Mouse (Mus musculus): ENCODE measurements around the gene Adam21. TPM values are rescaled to one million over a fixed set of nuclear protein-coding genes. Genes with fewer than 3 reads are reported as not detected.
"Not testable (repeated sequence)": the region's sequence is repeated elsewhere in the genome, so short reads cannot be mapped to it uniquely, and the experiment has no call there.

The Adam21 gene
- polyA plus RNA-seq, 1 experiment, result 1.2 TPM

GRCm38 (mm10) chr12:81567931-81568330 lies 343 bp downstream of the Adam21 start:
- WGBS, result 60% methylated on average over 5 of the region's 5 CpGs
- TF ChIP-seq POLR2A (IDR thresholded peaks at IDR 0.05; ENCODE audit: borderline replicate concordance, control insufficient read depth, low read depth, low read length), result no peak
- TF ChIP-seq CTCF (IDR thresholded peaks at IDR 0.05; ENCODE audit: control insufficient read depth, insufficient read depth, low read length), result no peak
- H3K4me1 ChIP-seq (ENCODE audit: control insufficient read depth, insufficient read depth, low read length), result no peaks in the 10 kb centered on the region

GRCm38 (mm10) chr12:81564173-81564572 lies 4.1 kb downstream of the Adam21 start:
- no peak for TF ChIP-seq CTCF (IDR thresholded peaks at IDR 0.05; ENCODE audit: control insufficient read depth, insufficient read depth, low read length)
- TF ChIP-seq POLR2A (IDR thresholded peaks at IDR 0.05; ENCODE audit: borderline replicate concordance, control insufficient read depth, low read depth, low read length), result no peak
- Histone ChIP-seq H3K4me3 (replicated peaks; ENCODE audit: control insufficient read depth, low read depth, low read length) (no peak overlapping the region), H3K27ac (ENCODE audit: control insufficient read depth, insufficient read depth, low read depth, low read length, poor library complexity) (no peak overlapping the region), H3K4me1 (ENCODE audit: control insufficient read depth, insufficient read depth, low read length) (no peaks in the 10 kb centered on the region)
- WGBS, result 87% methylated on average over 3 of the region's 3 CpGs

More at GRCm38 (mm10) chr12:81567931-81568330, 343 bp downstream of the Adam21 start:
- no peak overlapping the region for H3K4me3 ChIP-seq (replicated peaks; ENCODE audit: control insufficient read depth, low read depth, low read length)
- no peak overlapping the region for H3K27ac ChIP-seq (ENCODE audit: control insufficient read depth, insufficient read depth, low read depth, low read length, poor library complexity)

GRCm38 (mm10) chr12:81549286-81549685 lies 19.0 kb downstream of the Adam21 start:
- no peaks in the 10 kb centered on the region for H3K4me1 ChIP-seq (ENCODE audit: control insufficient read depth, insufficient read depth, low read length)
- no peak overlapping the region for H3K4me3 ChIP-seq (replicated peaks; ENCODE audit: control insufficient read depth, low read depth, low read length)
- no peak overlapping the region for H3K27ac ChIP-seq (ENCODE audit: control insufficient read depth, insufficient read depth, low read depth, low read length, poor library complexity)
- WGBS, result 78% methylated on average over 3 of the region's 3 CpGs
- no peak for TF ChIP-seq POLR2A (IDR thresholded peaks at IDR 0.05; ENCODE audit: borderline replicate concordance, control insufficient read depth, low read depth, low read length)
- no peak for TF ChIP-seq CTCF (IDR thresholded peaks at IDR 0.05; ENCODE audit: control insufficient read depth, insufficient read depth, low read length)

GRCm38 (mm10) chr12:81547163-81547562 lies 21.1 kb downstream of the Adam21 start:
- Histone ChIP-seq H3K27ac (ENCODE audit: control insufficient read depth, insufficient read depth, low read depth, low read length, poor library complexity) (no peak overlapping the region), H3K4me1 (ENCODE audit: control insufficient read depth, insufficient read depth, low read length) (no peaks in the 10 kb centered on the region), H3K4me3 (replicated peaks; ENCODE audit: control insufficient read depth, low read depth, low read length) (no peak overlapping the region)
- TF ChIP-seq CTCF (IDR thresholded peaks at IDR 0.05; ENCODE audit: control insufficient read depth, insufficient read depth, low read length), result no peak
- TF ChIP-seq POLR2A (IDR thresholded peaks at IDR 0.05; ENCODE audit: borderline replicate concordance, control insufficient read depth, low read depth, low read length), result no peak
- 28% methylated on average over 4 of the region's 4 CpGs for WGBS

GRCm38 (mm10) chr12:81533029-81533419 lies 35.2 kb downstream of the Adam21 start:
- TF ChIP-seq POLR2A (IDR thresholded peaks at IDR 0.05; ENCODE audit: borderline replicate concordance, control insufficient read depth, low read depth, low read length) (no peak), CTCF (IDR thresholded peaks at IDR 0.05; ENCODE audit: control insufficient read depth, insufficient read depth, low read length) (no peak)
- Histone ChIP-seq H3K4me3 (replicated peaks; ENCODE audit: control insufficient read depth, low read depth, low read length) (peak overlapping the region; percentile 91), H3K27ac (ENCODE audit: control insufficient read depth, insufficient read depth, low read depth, low read length, poor library complexity) (no peak overlapping the region), H3K4me1 (ENCODE audit: control insufficient read depth, insufficient read depth, low read length) (no peaks in the 10 kb centered on the region; the same call in 1 of the 2 replicates)
- WGBS, result 29% methylated on average over 4 of the region's 4 CpGs

GRCm38 (mm10) chr12:81532316-81533028 lies 35.8 kb downstream of the Adam21 start, which contains the start of the genes Gm20498 and Synj2bp:
TSS of gene Gm20498 (minus strand) at chr12:81532905.
TSS of gene Synj2bp (minus strand) at chr12:81532911.
- WGBS, result under 1% methylated on average over 46 of the region's 46 CpGs
- TF ChIP-seq CTCF (IDR thresholded peaks at IDR 0.05; ENCODE audit: control insufficient read depth, insufficient read depth, low read length) (no peak), POLR2A (IDR thresholded peaks at IDR 0.05; ENCODE audit: borderline replicate concordance, control insufficient read depth, low read depth, low read length) (peak; percentile 69; the same call in 1 of the 2 replicates)
- Histone ChIP-seq H3K4me1 (ENCODE audit: control insufficient read depth, insufficient read depth, low read length) (no peaks in the 10 kb centered on the region; the same call in 1 of the 2 replicates), H3K4me3 (replicated peaks; ENCODE audit: control insufficient read depth, low read depth, low read length) (peak within 1 kb of the TSS; percentile 91), H3K27ac (ENCODE audit: control insufficient read depth, insufficient read depth, low read depth, low read length, poor library complexity) (peak within 1 kb of the TSS; percentile 51)

- 64% methylated on average over 8 of the region's 8 CpGs for WGBS
- not testable (repeated sequence) for H3K4me3 ChIP-seq (replicated peaks; ENCODE audit: control insufficient read depth, low read depth, low read length); H3K4me1 ChIP-seq (ENCODE audit: control insufficient read depth, insufficient read depth, low read length); H3K27ac ChIP-seq (ENCODE audit: control insufficient read depth, insufficient read depth, low read depth, low read length, poor library complexity)
Measured at GRCm38 (mm10) chr12:81530587-81530986, 37.7 kb downstream of the Adam21 start.

Other genes starting within 250 kb of the Adam21 start
- gene Slc8a3, start 235.3 kb downstream of the Adam21 start, polyA plus RNA-seq (2011; ENCODE audit: insufficient read depth, insufficient read length, low replicate concordance, missing spikeins), result 0.82 TPM in 1 of 2 replicates, not detected in the other
- 1.1 TPM in 1 of 2 replicates, not detected in the other for gene Gm4787, start 189.0 kb downstream of the Adam21 start, polyA plus RNA-seq (2011; ENCODE audit: insufficient read depth, insufficient read length, low replicate concordance, missing spikeins)
- gene Adam4, start 146.5 kb downstream of the Adam21 start, polyA plus RNA-seq (2011; ENCODE audit: insufficient read depth, insufficient read length, low replicate concordance, missing spikeins), result 0.52 and 1.5 TPM in 2 replicates
- gene Cox16, start 83.3 kb downstream of the Adam21 start, polyA plus RNA-seq (2011; ENCODE audit: insufficient read depth, insufficient read length, low replicate concordance, missing spikeins), result 53.3 and 71.8 TPM in 2 replicates
- gene Gm20498, start 35.6 kb downstream of the Adam21 start, polyA plus RNA-seq (2011; ENCODE audit: insufficient read depth, insufficient read length, low replicate concordance, missing spikeins), result 6.1 TPM in 1 of 2 replicates, not detected in the other
- 15.9 and 16.7 TPM in 2 replicates for gene Synj2bp, start 35.6 kb downstream of the Adam21 start, polyA plus RNA-seq (2011; ENCODE audit: insufficient read depth, insufficient read length, low replicate concordance, missing spikeins)
- 32.8 and 51.8 TPM in 2 replicates for gene Med6, start 26.5 kb upstream of the Adam21 start, polyA plus RNA-seq (2011; ENCODE audit: insufficient read depth, insufficient read length, low replicate concordance, missing spikeins)
- gene Ttc9, start 62.8 kb upstream of the Adam21 start, polyA plus RNA-seq (2011; ENCODE audit: insufficient read depth, insufficient read length, low replicate concordance, missing spikeins), result not detected in 2 replicates
- 3.9 and 5.7 TPM in 2 replicates for gene Map3k9, start 212.7 kb upstream of the Adam21 start, polyA plus RNA-seq (2011; ENCODE audit: insufficient read depth, insufficient read length, low replicate concordance, missing spikeins)

All from bone marrow, adult 2 months (tissue).